Mouse (Mus musculus): ENCODE results near the gene Dnaaf5.

Gene Dnaaf5

DNA sequence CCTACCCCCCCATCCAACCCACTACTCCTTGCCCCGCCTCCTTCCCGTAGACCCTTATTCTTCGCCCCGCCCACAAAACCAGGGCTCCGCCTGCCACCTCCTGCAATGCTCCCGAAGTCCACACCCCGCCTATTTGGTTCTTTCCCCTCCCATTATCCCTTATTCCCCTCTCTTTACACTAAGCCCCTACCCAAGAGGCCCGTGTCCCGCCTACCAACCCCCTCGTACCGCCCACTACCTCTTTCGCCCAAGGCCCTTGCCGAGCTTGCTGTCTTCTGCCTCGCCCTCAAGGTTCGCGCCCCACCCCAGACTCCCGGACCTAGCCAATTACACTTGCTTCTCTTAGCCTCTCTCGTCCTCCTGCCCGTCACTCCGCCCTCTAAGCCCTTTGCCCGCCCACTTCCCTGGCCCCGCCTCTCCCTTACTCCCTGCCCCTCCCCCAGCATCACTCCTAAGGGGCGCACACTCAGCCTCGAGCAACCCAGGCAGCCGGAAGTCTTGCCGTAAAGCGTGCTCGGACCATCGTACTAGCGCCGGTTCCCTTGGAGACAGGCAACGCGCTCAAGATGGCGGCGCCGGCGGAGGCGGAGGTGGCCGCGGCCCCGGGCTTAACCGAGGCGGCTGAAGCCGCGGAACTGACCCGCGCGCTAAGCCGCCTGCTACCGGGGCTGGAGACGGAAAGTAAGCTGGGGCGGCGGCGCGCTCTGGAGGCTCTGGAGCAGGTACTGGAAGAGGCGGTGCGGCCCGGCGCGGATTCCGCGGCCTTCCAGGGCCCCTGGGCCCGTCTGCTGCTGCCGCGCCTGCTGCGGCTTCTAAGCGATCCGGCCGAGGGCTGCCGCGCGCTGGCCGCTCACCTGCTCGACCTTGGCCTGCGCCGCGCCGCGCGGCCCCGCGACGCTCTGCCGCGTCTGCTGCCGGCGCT is at the start of gene Dnaaf5, which contains the start of gene Prkar1b:
Gene Dnaaf5, plus strand, starts transcription at position 543 of the 922 bp plus-strand sequence.
Gene Prkar1b, minus strand, starts transcription at position 321 of the 922 bp plus-strand sequence.
- DNase-seq (ENCODE audit: extremely low spot score, low spot score) = peak; percentile 99

DNA sequence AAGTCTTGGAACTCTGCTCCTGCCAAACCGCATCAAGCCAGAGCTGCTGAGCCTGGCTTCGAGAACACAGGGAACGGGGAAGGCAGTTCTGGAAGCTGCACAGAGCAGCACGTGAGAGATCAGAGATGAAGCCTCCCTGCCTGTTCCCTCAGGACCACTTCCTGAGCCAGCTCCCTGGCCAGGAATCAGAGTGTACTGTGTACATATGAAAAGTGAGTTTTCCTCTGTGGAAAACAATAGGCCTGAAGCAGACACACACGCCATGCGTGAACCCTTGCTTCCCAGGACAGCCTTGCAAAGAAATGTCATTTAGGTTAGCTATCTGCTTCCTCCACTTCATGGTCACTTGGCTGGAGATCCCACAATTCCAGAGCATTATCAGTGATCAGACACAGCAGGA is 48.2 kb upstream of the Dnaaf5 start:
- no peak for DNase-seq (ENCODE audit: extremely low spot score, low spot score)

DNA sequence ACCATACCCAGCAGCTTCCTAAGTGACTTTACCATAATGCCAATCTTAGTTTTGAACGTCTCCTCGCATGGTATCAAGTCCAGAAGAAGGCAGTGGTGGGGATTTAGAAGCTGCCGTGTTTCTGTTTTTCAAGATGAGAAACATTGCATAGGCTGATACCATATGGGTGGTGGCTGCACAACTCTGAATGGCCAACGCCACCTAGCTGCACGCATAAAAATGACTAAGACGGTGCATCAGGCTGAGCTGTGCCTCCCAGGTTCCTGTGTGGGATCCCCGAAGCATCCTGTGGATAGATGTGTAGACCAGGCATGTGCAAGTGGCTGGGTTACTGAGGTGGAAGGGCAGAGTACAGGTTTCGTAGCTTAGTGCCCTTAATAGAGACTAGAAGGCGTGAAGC is 42.2 kb upstream of the Dnaaf5 start:
- DNase-seq (ENCODE audit: extremely low spot score, low spot score) = no peak

DNA sequence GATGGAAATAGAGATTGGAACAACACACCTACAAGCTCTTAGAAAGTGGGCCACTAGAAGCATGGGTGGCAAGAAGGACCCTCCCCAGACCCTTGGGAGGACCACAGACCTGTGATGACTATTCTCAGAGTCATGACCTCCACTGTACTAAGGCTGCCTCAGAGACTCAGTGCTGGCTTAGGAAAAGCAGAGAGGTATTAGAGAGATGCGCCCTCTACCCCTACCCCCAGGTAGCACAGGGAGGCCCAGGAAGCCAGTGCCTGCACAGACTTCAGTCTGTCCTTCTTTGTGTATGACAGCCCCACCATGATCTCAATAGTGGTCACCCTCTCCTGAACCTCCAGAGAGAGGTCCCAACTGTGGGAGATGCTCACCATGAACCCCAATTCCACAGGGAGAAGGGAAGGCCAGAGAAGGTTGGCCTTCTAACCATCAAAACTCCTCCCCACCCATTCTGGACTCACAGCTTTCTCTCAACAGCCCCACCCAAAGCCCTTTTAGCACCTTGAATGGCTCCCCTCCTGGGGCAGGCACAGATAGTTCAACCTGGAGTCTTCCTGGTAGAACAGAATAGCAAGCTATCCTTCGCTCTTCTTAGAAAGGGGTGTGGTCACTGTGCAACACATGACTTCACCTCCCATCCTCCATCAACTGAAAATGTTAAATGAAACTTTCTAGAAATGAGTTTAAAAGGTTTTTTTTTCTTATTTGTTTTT is 39.7 kb upstream of the Dnaaf5 start:
- DNase-seq (ENCODE audit: extremely low spot score, low spot score) = no peak

DNA sequence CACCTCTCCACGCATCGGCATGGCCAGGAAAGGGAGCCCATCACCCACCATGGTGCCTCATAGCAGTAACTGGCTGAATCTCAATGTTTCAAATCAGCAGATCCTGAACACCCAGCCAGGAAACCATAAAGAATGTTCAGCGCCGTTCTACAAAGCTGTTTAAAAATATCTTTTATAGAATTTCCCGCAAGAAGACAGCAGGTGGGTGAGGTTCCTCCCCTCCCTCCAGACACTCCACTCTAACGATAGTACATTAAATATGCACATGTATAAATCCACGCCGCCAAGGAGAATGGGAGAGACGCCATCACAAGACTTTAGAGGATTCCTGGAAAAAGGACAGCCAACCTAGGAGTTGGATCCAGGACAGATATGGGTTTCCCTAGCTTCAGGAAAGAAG is 38.0 kb upstream of the Dnaaf5 start:
- DNase-seq (ENCODE audit: extremely low spot score, low spot score) = no peak

DNA sequence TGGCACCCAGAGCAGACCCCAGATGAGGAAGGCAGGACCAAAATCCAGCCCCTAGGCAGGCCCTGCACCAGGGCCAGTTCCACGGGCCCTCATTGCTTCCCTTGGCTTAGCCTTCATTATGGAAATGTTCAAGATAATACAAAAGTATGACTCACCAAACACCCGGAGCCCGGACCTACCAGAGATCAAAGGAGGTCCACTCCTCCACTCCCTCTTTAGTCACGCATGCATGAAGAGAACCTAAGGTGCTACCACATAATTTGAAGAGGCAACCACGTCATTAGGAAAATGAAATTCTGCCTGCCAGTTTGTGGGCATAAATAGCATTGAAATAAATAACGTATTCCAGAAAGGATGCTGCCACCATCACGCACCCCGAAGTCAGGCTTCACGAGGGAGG is 37.6 kb upstream of the Dnaaf5 start:
- no peak for DNase-seq (ENCODE audit: extremely low spot score, low spot score)

DNA sequence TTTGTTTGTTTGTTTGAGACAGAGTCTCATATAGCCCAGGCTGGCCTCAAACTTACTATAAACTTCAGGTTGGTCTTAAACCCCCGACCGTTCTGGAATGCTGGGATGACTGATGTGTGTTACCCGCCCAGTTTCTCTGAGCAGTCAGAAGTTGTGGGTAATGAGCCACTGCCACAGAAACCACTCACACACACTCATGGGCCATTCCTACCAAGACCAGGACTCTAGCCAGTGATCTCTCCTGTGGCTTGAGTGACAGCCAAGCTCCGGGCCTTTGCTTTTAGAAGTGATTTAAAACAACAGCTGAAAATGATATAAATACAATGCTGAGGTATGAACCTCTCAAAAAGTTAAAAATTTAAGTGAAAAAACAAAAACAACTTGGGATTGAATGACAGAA is 35.1 kb upstream of the Dnaaf5 start:
- no peak for DNase-seq (ENCODE audit: extremely low spot score, low spot score)

DNA sequence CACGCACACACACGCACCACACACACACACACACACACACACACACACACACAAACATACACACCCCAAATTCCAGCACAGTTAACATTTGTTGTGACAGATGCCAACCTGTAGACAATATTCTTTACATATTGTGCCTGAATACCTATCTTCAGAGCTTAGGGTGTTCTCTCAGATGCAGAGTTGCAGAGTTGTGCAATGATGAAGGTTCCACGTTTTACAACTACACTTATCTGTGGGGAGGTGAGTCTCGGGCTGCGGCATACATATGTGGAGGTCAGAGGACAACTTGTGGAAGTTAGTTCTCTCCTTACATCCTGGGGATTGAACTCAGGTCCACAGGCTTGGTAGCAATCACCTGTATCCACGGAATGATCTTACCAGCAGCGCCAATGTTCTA is 34.5 kb upstream of the Dnaaf5 start:
- DNase-seq (ENCODE audit: extremely low spot score, low spot score) = no peak

DNA sequence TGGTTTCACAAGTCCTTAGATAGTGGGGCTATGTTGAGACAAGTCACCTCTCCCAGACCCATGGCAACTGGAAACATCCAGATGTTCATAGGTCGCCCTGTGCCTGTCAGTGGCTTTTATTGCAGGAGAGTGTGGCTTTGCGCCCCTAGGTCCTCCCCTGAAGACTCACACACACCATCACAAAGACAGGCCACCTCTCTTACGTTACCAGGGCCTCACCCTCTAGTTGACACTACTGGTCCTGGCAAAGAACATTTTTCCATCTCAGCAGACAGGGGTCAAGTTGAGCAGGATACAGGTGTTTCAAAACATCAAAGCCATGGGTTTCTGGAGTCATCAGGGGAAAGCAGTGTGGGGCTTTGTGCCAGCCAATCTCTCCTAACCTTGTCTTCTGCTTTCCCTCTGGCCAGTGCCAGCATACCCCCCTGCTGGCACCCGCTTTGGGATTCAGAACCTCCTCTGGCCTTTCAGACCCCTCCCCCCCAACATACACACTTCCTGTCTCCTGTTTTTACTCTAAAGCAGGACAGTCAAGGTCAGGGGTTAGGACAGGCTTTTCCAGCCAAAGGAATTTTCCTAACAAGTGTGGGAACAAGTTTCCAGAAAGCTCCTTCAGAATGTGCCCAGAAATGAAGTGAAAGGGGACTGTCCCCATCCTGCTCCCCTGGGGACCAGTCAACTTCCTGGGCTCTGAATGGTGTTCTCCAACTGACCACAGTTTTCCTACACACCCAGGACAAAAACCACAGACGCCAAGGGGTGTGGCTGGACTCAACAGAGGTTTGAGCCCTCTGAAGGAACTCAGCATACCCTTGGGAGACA is 31.7 kb upstream of the Dnaaf5 start:
- no peak for DNase-seq (ENCODE audit: extremely low spot score, low spot score)

DNA sequence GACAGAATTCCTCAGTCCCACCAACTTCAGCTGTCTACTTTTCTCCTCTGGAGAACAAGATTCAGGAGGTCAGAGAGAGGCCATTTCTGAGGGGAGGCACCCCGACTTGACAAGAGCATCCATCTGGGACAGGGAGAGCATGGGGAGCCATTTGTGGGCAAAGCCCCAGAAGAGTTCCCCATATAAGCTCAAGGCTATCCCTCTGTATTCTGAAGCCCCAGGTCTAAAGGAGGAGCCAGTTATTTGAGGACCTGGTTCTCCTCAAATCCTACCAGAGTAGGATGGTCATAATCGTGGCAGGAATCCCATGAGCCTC is 31.1 kb upstream of the Dnaaf5 start:
- DNase-seq (ENCODE audit: extremely low spot score, low spot score) = no peak

DNA sequence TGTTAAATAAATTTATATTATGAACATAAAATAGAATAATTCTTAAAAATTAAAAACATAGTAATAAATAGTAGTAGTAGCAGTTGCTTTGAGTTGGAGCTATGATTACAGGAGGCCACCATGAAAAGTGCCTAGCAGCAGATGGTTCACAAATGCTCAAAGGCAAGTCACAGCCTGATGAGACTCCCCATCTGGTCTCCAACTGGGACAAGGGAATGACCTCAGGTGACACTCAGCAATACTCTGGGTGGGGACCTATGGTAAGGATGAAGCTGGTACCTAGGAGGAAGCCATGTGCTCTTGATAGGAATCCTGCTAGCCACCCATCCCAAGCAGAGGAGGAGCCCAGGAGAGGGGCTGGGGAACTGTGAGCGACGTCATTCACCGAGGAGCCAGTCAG is 24.3 kb upstream of the Dnaaf5 start:
- DNase-seq (ENCODE audit: extremely low spot score, low spot score) = no peak

DNA sequence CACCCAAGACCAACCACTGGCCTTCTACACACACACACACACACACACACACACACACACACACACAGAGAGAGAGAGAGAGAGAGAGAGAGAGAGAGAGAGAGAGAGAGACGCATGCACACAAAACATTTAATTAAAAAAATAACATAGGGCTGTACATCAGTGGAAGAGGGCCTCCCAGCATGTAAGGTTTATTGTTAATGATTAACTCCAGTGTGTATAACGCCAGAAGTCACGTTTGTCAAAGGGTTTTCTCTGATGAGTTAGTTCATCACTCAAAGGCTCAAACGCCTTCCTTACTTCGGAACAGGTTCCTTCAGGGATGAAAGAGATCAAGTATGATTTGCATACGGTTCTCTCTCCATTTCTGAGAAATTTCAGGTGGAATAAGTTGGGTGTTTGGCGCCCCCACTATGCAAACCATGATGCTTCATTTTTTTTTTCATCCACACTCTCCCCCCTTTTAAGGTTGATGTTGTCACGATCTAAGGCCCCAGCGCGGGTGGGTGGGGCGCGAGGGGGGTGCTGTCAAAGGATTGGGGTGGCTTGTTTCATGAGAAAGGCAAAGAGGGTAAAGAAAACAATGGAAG is 21.5 kb upstream of the Dnaaf5 start:
- no peak for DNase-seq (ENCODE audit: extremely low spot score, low spot score)

DNA sequence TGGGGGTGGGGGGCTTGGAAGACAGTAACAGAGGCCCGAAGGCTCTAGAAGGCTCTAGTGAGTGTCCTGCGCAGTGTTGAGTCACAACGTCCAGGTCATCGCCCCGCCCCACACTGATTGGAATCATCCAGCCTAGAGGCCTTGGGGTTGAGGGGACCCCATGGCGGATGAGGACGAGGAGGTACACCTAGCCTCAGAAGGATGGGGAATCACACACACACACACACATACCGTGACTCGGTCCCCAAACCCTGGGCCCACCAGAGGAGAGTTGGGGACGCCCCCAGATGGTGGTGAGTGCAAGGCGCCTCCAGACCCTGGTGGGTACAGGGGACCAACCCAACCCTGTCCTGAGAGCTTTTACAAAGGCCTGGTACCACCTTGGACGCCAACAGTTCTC is 20.9 kb upstream of the Dnaaf5 start:
- DNase-seq (ENCODE audit: extremely low spot score, low spot score) = peak; percentile 22

DNA sequence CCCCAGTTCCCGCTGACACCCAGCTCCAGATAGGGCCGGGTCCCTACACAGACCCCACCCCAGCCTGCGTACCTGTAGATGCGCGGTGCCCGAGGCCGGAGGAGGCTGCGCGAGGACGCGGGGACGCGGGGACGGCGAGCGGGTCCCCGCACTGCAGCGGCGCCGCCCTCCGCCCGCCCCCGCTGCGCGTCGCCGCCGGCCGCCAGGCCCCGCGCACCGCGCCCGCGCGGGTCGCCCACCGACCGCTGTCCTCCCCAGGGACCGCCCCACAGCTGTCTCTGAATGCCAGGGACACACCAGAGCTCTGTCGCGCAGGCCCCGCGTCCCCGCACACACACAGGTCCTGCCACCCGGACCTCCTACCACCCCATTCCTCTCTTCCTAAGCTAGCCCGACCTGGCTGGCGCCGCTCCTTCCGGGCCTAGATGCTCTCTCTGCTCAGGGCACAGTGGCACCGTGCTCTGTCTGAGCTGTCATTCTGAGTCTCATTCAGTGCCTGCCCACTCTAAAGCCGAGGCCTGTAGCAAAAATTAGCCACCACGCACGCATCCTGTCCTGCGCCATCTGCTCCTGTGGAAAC is 20.4 kb upstream of the Dnaaf5 start:
- peak; percentile 40 for DNase-seq (ENCODE audit: extremely low spot score, low spot score)

DNA sequence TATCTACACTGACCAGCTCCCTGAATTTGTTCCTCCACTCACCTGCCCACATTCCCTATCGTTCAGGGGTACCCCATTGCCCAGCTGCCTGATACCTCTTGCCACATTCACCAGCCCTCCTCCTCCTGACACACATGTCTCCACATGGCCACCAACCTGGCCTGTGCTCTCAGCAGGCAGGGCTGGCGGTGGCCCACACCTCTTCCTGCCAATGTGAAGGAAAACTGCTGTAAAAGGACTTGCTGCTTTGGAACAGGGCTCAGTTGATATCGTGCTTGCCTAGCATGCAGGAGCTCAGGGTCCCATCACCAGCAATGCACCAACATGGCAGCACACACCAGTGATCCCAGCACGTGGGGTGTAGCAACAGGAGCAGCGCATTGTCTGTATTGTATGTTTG is 19.7 kb upstream of the Dnaaf5 start:
- DNase-seq (ENCODE audit: extremely low spot score, low spot score) = no peak

DNA sequence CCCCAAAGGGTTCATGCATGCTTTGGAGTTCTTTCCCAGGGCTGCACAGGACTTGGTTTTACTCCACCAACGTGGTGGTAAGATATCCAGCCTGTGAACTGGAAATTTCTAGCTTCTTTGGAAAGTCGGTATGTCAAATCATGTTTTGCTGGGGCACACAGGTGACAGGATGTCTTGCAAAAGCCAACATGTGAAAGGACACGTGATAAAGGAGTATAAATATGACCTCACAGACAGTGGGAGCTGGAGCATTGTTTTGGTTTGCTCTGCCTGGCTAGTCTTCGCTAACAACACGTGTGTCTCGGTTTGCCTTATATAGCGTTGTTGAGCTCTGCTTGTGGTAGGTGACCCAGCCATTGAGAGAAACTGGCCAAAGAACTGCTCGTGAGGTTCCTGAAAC is 15.5 kb upstream of the Dnaaf5 start:
- DNase-seq (ENCODE audit: extremely low spot score, low spot score) = no peak

DNA sequence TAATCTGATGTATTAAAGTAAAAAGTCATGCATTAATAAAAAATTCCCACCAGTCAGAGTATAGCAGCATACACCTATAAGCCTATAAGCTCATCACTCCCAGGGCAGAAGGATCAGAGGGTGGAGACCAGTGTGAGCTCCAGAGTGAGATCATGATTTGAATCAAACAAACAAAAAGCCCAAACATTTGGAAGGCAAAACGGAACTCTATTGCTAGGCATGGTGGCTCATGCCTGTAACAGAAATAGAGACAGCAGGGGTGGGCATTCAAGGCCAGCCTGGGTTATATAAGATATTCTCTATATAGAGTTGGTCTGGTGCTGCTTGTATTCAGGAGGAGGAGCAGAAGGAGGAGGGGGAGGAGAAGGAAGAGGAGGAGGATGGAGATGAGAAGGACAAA is 13.7 kb upstream of the Dnaaf5 start:
- DNase-seq (ENCODE audit: extremely low spot score, low spot score) = no peak

DNA sequence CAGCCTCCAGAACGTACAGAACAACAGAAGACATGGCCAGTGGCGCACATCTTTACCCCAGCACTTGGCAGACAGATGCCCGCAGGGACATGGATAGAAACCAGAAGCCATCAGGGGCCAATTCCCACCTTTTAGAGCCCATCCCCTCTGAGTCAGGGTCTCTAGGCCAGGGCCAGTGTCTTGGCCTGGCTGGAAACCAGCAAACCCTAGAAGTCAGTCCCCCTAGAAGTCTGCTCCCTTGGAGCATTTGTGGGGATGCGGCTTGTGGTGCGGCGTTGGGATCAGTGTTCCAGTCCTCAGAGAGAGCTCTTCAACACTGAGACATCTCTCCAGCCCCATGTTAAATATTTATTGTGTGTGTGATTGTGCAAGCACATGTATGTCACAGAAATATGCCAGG is 12.8 kb upstream of the Dnaaf5 start:
- no peak for DNase-seq (ENCODE audit: extremely low spot score, low spot score)

DNA sequence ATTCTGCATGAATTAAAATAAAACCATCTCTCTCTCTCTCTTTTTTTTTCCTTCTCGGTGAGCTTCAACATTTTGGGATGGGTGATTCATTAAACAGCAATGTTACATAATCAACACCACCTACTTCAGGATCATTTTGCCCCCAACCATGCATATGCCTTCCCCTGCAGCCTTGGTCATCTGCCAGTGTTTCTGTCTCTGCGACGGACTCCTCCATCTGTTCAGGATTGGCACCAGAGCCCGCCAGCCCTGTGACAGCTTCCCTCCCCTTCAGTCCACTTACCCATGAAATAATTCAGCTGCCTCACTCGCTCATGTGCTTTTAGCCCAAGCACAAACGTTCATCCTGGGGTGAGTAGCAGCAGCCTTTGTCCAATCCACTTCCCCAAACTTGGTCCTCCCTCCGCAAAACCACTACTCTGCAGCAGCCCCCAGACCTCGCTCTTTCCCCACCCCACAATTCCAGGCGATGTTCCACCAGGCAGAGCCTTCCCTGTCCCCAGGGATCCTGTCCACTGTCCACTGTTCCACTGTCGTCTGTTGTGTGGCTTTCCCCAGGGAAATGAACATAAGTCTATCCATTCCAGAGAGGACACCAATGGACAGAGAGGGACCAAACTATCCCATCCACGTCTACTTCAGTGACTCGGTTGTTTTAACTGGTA is 11.6 kb upstream of the Dnaaf5 start:
- no peak for DNase-seq (ENCODE audit: extremely low spot score, low spot score)

DNA sequence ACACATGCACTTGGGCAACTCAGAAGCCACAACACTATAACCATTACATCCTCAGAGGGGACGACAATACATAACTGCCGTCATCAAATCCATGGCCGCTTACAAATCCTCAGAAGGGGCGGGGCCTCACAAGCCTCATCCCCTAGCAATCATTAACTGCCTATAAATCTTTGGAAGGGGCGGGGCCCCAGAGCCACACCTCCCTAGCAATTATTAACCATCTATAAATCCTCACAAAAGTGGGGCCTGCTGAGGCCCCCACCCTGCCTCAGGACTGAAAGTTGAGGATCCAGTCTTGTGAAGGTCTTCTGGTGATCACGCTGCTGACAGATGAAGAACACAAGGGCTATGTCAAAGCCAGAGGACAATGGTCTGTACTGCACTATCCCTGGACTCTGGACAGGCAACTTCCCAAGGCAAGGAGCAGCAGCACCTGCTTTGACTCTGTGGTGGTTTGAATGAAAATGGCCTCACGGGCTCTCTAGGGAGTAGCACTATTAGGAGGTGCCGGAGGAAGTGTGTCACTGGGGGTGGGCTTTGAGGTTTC is 11.0 kb upstream of the Dnaaf5 start:
- DNase-seq (ENCODE audit: extremely low spot score, low spot score) = no peak

Data from neural tube, embryonic 10.5 days (tissue).